Mouse (Mus musculus) neural tube, embryonic 14.5 days (tissue): Measurements from ENCODE around the gene Gls2. TPM values are rescaled to one million over a fixed set of nuclear protein-coding genes. Genes with fewer than 3 reads are reported as not detected.
A peak's percentile ranks its signal among the peaks of the same experiment; 100 is the strongest.
"Not testable (repeated sequence)": the region's sequence is repeated elsewhere in the genome, so short reads cannot be mapped to it uniquely, and the experiment has no call there.

Source experiments
- ATAC-seq: fragments of 200-750 bp; cut with Nextera tagmentation; 2 replicates; pipeline ENCODE4 v1.8.0; 2017; ENCODE audit warnings: low read depth, mild to moderate bottlenecking, moderate TSS enrichment, moderate library complexity
- H3K27ac ChIP-seq: fragments of 300-500 bp; sonication (generic); 2 replicates; pipeline ENCODE4 v1.5.1; 2014; ENCODE audit warnings: low read depth, mild to moderate bottlenecking, control low read depth, low read length, moderate library complexity, mixed read lengths
- H3K27me3 ChIP-seq: fragments of 300-500 bp; sonication (generic); 2 replicates; pipeline ENCODE4 v1.6.1; 2014; ENCODE audit warnings: low read length; ENCODE audit not compliant: control insufficient read depth, insufficient read depth
- H3K36me3 ChIP-seq: fragments of 300-500 bp; sonication (generic); 2 replicates; pipeline ENCODE4 v1.6.1; 2014; ENCODE audit warnings: low read length, mixed read lengths; ENCODE audit not compliant: control insufficient read depth, insufficient read depth
- H3K4me1 ChIP-seq: fragments of 300-500 bp; sonication (generic); 2 replicates; pipeline ENCODE4 v1.6.1; 2014; ENCODE audit warnings: low read length; ENCODE audit not compliant: control insufficient read depth, insufficient read depth
- H3K4me2 ChIP-seq: fragments of 300-500 bp; sonication (generic); 2 replicates; pipeline ENCODE4 v1.6.1; 2014; ENCODE audit warnings: mild to moderate bottlenecking, low read depth, low read length, control low read depth
- H3K4me3 ChIP-seq: fragments of 300-500 bp; sonication (generic); 2 replicates; pipeline ENCODE4 v1.5.1; 2014; ENCODE audit warnings: low read depth, low read length, control low read depth, mixed read lengths
- H3K9ac ChIP-seq: fragments of 300-500 bp; sonication (generic); replicated peaks from 2 replicates; pipeline ENCODE4 v1.6.1; 2014; ENCODE audit warnings: low read depth, mild to moderate bottlenecking, control low read depth, low read length, mixed read lengths
- H3K9me3 ChIP-seq: fragments of 300-500 bp; sonication (generic); 2 replicates; pipeline ENCODE4 v1.6.1; 2016; ENCODE audit warnings: low read length; ENCODE audit not compliant: control insufficient read depth
- WGBS: fragments of 180-500 bp; shearing (Covaris S2); extraction: QIAGEN DNeasy Blood & Tissue Kit; methylation state at CpG from one replicate; pipeline ENCODE4 v1.1.7; 2014; 5-methylcytosine and 5-hydroxymethylcytosine counted together
- polyA plus RNA-seq: library from polyadenylated mRNA; unstranded; fragments of >200 nt; fragmentation: Nextera tagmentation; extraction: Ambion mirVana; gene quantifications from 2 replicates; pipeline ENCODE4 v1.2.1, GENCODE M21; 2014

Gls2 gene
- 2.0 and 2.8 TPM in 2 replicates for polyA plus RNA-seq

DNA sequence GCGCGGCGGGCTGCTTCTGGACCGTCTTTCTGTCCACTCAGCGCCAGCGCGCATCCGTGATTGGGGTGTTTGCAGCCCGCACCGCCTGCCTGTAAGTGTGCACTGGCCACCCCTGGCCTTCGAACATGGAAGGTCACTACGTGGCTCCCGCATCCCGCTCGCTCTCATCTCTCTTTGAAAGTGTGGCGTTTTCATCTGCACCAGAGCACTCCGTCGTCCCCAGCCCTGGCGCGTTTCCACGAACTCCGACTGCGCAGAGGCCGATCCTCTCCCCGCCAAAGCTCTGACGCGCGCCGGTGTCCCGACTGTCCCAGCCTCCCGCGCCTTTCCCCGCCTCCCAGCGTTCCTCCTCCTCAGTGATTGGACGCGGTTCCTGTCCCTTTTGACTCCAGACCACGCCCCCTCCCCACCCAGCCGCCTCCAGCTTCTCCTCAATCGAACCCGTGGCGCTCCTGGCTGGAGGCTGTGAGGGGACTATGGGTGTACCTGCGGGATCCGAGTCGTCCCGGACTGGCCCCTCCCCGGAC is at the start of gene Gls2:
Gene Gls2 (plus strand): TSS at position 434 of the 527 bp plus-strand sequence.
- peak; percentile 96 for ATAC-seq
- H3K27me3 ChIP-seq = peaks cover 12% of the 10 kb centered on the region
- WGBS = under 1% methylated on average over 42 of the region's 46 CpGs

DNA sequence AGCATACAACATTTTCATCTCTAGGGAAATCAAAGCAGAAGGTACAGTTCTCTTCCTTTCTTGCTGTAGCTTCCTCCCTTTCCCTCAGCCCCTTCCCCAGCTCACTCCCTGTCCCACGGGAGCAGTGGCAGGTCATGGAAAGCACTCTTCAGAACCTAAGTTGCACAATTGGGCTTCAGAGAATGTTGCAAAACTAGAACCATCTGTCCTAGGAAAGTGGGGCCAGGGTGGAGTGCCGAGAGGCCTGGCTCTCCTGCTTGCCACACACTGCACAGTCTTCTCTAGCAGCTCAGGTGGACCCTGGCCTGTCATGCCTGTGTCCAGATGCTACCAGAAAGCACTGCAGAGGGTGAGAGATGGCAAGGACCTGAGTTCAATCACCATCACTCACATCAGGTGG is 49.3 kb upstream of the Gls2 start:
- 81% methylated on average over 2 of the region's 2 CpGs for WGBS
- Histone ChIP-seq H3K9me3 (no peaks in the 10 kb centered on the region), H3K27ac (no peak overlapping the region), H3K27me3 (no peaks in the 10 kb centered on the region), H3K36me3 (0 out of 2 replicates have a peak, but pooled peaks cover 7% of the 10 kb centered on the region), H3K4me1 (no peaks in the 10 kb centered on the region), H3K9ac (no peak overlapping the region), H3K4me3 (no peak overlapping the region), H3K4me2 (no peak overlapping the region)
- ATAC-seq = no peak

More for the DNA sequence above, at the start of gene Gls2:
- Histone ChIP-seq H3K36me3 (no peaks in the 10 kb centered on the region), H3K9ac (peak within 1 kb of the TSS; percentile 76), H3K4me3 (peak within 1 kb of the TSS; percentile 67), H3K4me1 (0 out of 2 replicates have a peak, but pooled peaks cover 4% of the 10 kb centered on the region), H3K9me3 (no peaks in the 10 kb centered on the region), H3K4me2 (peak within 1 kb of the TSS; percentile 96), H3K27ac (peak within 1 kb of the TSS; percentile 28; the same call in 1 of the 2 replicates)

DNA sequence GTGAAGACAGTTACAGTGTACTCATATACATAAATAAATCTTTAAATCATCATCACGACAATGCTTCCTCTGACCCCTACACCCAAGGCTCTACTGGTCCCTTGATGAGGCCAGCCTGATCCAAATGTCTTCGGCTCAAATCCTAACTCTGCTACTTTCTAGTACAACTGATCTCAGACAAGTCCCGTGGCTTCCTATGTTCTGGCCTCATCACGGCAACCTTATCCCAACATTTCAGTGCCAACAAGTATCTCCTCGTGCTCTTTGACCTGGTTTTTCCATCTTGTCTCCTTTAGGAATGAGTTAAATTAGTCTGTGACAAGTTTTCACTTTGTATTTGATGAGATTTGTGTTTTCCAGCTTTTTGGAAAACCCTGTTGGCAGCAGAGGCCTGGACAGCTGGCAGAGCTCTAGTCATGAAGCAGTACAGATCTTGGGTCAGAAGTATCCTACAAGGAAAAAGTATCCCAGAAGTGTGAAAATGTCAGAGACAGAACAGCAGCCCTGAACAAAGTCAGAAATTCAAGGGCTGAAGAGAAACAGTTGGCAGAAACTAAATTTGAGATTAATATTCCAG is 45.4 kb upstream of the Gls2 start:
- Histone ChIP-seq H3K27me3 (no peaks in the 10 kb centered on the region), H3K36me3 (no peaks in the 10 kb centered on the region), H3K4me2 (no peak overlapping the region), H3K4me3 (no peak overlapping the region), H3K9me3 (no peaks in the 10 kb centered on the region), H3K27ac (no peak overlapping the region), H3K9ac (no peak overlapping the region), H3K4me1 (no peaks in the 10 kb centered on the region)
- WGBS = 93% methylated on average over 5 of the region's 5 CpGs
- ATAC-seq = no peak

DNA sequence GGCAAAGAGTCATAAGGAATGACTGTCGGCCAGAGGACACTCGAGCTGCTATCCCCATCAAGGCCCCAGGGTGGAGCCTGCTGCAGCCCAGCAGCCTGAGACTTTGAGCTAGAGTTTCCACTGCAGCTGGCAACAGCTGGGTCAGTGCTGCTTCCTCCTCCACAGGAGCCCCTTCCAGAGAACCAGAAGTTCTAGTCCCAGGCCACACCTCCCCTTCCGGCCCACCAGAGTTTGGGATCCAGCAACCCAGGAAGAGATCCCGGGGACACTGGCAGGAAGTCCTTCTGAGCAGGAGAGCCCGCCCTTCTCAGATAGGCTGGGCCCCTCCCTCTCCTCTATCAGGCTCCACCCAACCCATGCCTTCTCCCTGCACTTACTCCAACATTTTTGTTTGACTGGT is 44.7 kb upstream of the Gls2 start:
- Histone ChIP-seq H3K4me2 (no peak overlapping the region), H3K27ac (no peak overlapping the region), H3K4me3 (no peak overlapping the region), H3K27me3 (no peaks in the 10 kb centered on the region), H3K9ac (no peak overlapping the region), H3K4me1 (no peaks in the 10 kb centered on the region), H3K36me3 (no peaks in the 10 kb centered on the region), H3K9me3 (no peaks in the 10 kb centered on the region)
- ATAC-seq = peak; percentile 54; the same call in 1 of the 2 replicates
- WGBS = 7% methylated on average over 5 of the region's 5 CpGs

DNA sequence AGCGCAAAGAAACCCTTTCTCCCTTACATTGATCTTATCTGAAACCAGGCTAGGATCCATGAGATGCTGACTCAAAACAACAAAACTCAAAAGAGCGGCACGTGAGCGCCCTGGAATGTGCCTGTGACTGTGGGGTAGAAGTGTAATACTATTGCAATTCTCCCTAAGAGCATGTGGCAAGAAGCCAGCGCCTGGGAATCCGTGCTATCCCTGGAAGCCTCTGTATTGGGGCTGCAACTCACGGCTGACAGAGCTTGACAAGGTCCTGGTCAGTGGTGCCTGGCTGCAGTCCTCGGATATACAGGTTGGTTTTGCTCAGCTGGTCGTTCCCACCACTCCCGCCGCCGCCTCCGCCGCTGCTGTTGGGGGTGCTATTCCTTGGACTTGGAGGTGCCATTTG is 43.3 kb upstream of the Gls2 start:
- no peaks in the 10 kb centered on the region for H3K9me3 ChIP-seq
- H3K4me3 ChIP-seq = no peak overlapping the region
- H3K9ac ChIP-seq = no peak overlapping the region
- no peak overlapping the region for H3K27ac ChIP-seq
- no peak for ATAC-seq
- H3K4me1 ChIP-seq = no peaks in the 10 kb centered on the region
- no peak overlapping the region for H3K4me2 ChIP-seq
- no peaks in the 10 kb centered on the region for H3K27me3 ChIP-seq
- 81% methylated on average over 14 of the region's 14 CpGs for WGBS
- H3K36me3 ChIP-seq = no peaks in the 10 kb centered on the region

DNA sequence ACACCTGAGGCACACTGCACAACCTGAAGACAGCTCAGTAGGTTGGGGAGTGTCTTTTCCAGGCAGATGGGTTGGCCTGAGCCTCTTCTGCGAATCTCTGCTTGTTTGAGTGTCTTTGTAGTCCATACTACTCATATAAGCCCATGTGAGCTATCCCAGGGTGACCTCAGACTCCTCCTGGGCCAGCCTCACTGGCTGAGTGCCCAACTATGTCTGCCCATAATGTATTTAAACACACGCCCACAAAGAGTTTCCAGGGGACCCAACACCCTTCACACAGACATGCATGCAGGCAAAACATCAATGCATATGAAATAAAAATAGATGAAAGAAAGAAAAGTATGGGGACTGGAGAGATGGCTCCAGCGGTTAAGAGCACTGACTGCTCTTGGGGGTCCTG is 40.3 kb upstream of the Gls2 start:
- Histone ChIP-seq H3K4me3 (no peak overlapping the region), H3K4me2 (no peak overlapping the region), H3K36me3 (no peaks in the 10 kb centered on the region), H3K4me1 (no peaks in the 10 kb centered on the region), H3K27me3 (no peaks in the 10 kb centered on the region), H3K9ac (no peak overlapping the region), H3K9me3 (no peaks in the 10 kb centered on the region), H3K27ac (no peak overlapping the region)
- ATAC-seq = no peak
- 79% methylated on average over 3 of the region's 3 CpGs for WGBS

DNA sequence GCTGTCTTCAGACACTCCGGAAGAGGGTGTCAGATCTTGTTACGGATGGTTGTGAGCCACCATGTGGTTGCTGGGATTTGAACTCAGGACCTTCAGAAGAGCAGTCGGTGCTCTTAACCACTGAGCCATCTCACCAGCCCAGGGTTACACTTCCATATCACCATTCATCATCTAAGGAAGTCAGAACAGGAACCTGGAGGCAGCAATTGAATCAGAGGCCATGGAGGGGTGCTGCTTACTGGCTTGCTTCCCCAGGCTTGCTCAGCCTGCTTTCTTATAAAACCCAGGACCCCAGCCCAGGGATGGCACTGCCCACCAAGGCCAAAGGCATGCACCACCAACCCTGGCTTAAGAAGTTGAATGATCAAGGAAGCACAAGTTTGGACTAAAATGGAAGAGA is 28.5 kb upstream of the Gls2 start:
- H3K27me3 ChIP-seq, H3K4me1 ChIP-seq, H3K4me3 ChIP-seq, H3K9me3 ChIP-seq, ATAC-seq, H3K27ac ChIP-seq, H3K4me2 ChIP-seq, H3K9ac ChIP-seq, H3K36me3 ChIP-seq: not testable (repeated sequence)
- WGBS = 100% methylated on average over 2 of the region's 3 CpGs

DNA sequence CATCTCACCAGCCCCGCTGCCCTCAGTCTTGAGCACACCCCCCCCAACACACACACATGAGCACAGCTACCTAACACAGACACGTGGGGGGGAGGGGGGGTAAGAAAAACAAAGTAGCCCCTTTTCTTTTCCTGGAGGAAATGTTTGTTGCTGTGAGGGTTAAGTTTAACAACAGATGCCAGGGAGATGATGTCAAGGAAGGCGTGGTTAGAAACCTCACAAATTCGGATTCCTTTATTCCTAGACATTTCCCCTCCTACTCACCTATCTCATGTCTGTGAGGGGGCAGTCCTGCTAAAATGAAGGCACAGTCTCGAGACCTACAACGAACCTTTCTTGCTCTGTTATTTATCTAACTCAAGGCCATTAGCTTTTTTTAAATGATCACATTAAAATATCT is 27.2 kb upstream of the Gls2 start:
- H3K9ac ChIP-seq = no peak overlapping the region
- no peaks in the 10 kb centered on the region for H3K9me3 ChIP-seq
- 69% methylated on average over 6 of the region's 6 CpGs for WGBS
- H3K27ac ChIP-seq = no peak overlapping the region
- no peaks in the 10 kb centered on the region for H3K36me3 ChIP-seq
- H3K4me2 ChIP-seq = no peak overlapping the region
- H3K27me3 ChIP-seq = no peaks in the 10 kb centered on the region
- no peak overlapping the region for H3K4me3 ChIP-seq
- no peak for ATAC-seq
- H3K4me1 ChIP-seq = no peaks in the 10 kb centered on the region

DNA sequence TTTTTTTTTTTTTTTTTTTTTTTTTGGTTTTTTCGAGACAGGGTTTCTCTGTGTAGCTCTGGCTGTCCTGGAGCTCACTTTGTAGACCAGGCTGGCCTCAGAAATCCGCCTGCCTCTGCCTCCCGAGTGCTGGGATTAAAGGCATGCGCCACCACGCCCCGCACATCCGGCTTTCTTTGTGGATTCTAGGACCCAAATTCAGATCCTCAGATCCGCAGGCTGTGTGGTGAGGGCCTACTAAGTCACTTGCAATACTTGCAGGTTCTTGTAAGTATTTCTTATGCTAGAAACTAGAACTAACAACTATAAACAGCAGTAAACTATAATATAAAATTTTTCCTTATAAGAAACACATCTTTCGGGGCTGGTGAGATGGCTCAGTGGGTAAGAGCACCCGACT is 22.9 kb upstream of the Gls2 start:
- ATAC-seq, H3K9ac ChIP-seq, H3K27me3 ChIP-seq, H3K4me2 ChIP-seq, H3K4me3 ChIP-seq, H3K36me3 ChIP-seq, H3K9me3 ChIP-seq, H3K4me1 ChIP-seq, H3K27ac ChIP-seq: not testable (repeated sequence)
- WGBS = 97% methylated on average over 10 of the region's 10 CpGs
